21 mouse cellular contexts compared by ENCODE assay signal in the genomic region with DNA sequence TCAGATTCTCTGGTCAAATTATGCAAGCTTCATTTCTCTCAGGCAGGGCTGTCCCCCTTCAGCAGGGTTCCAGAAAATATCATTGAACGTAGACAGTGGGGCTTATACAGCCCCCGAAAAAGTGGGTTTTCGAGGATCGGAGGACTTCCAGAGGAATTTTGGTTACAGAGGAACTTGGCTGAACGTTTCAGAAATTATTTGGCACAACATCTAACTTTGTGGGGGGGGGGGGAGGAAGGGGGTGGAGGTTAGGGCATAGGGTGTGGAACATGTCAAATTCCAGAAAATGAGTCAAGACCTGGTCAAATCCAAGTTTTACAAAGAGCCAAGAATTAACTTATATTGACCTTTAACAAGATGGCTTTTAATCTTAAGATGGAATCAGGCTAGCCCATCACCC. TPM values are rescaled to one million over a fixed set of nuclear protein-coding genes. Genes with fewer than 3 reads are reported as not detected.
DNase-seq lines count a peak whose midpoint lies in the region.
"Had no signal": no experiment of that assay in that cellular context is flagged by ENCODE, and none has a peak within 500 bp of the region (broad histone marks: within the 10 kb centered on the region; RNA-seq: fewer than 3 reads in every experiment).

No protein-coding gene starts in this region.

- peak; percentile 56 for DNase-seq in heart, adult 11 months
- no peak for DNase-seq in heart, postnatal 10 days
- peak; percentile 59 for DNase-seq in 3134 (ENCODE audit: extremely low read depth, insufficient read length, low spot score)
- DNase-seq in right cerebral cortex, adult 2 months (ENCODE audit: low spot score in 2 of 2), result no peak
- DNase-seq: adrenal gland, adult 2 months; adrenal gland, adult 8-10 months; adrenal gland, postnatal 10 days; adrenal gland, postnatal 14 days; adrenal gland, postnatal 25 days; adrenal gland, postnatal 36 days; B cell, adult 2 months; cerebellum, adult 11 months; cerebellum, adult 11-12 months; cerebellum, adult 18-20 months; cerebellum, adult 2 months had no signal

- intact Hi-C loops in heart, postnatal 10 days (cut with DNase I), result no loop called here

RNA-seq across cellular contexts. Expression of a gene that starts 15.3 kb away (rescaled TPM):
- total RNA-seq in heart, postnatal 10 days (2021), result 10 to 100 TPM; 16.4 to 19.5 TPM

RNA-seq across cellular contexts. Expression of a gene that starts 32.7 kb away (rescaled TPM):
- 10 to 100 TPM; 96.3 to 98.2 TPM for total RNA-seq in heart, postnatal 10 days (2021)

RNA-seq across cellular contexts. Expression of a gene that starts 49.6 kb away (rescaled TPM):
- under 1 TPM in 1 of 2 experiments, not detected in 1; 0.07 TPM for total RNA-seq in heart, postnatal 10 days (2021)
- total RNA-seq: CH12.LX had no signal

RNA-seq across cellular contexts. Expression of a gene that starts 56.5 kb away (rescaled TPM):
- not detected for total RNA-seq in heart, postnatal 10 days (2021)
- total RNA-seq: adrenal gland, adult 18-20 months; adrenal gland, adult 2 months; adrenal gland, adult 8-10 months; adrenal gland, postnatal 10 days; adrenal gland, postnatal 14 days; adrenal gland, postnatal 25 days; adrenal gland, postnatal 36 days; adrenal gland, postnatal 4 days; CH12.LX; ES-E14; G1E; MEL had no signal

Comparison
In these comparisons a context has a peak if more than half of its experiments do, and no peak if none do; other contexts are left out.
1. DNase-seq: peak in heart, adult 11 months (single experiment) and 3134 (single experiment); none in heart, postnatal 10 days (0 of 2) and right cerebral cortex, adult 2 months (0 of 2).